Mouse (Mus musculus) cortical plate, adult 2 months (tissue): ENCODE measurements around the gene Dnah17.

Experiments
- CTCF ChIP-seq: fragments of 200-500 bp; IDR thresholded peaks from 2 replicates; pipeline ENCODE4 v1.5.1; 2011; ENCODE audit warnings: mild to moderate bottlenecking, control low read depth, low read length; ENCODE audit not compliant: insufficient read depth; ENCODE audit errors: extremely low read depth
- POLR2A ChIP-seq: fragments of 200-500 bp; IDR thresholded peaks from 2 replicates; pipeline ENCODE4 v1.6.1; 2011; ENCODE audit warnings: mild to moderate bottlenecking, low read length, control low read depth; ENCODE audit not compliant: insufficient read depth; ENCODE audit errors: extremely low read depth

- TF ChIP-seq CTCF (no peak), POLR2A (no peak)
These were observed at the start of gene Dnah17 for GRCm38 (mm10) chr11:118130534-118130933.
